Mouse (Mus musculus) heart, adult 2 months (tissue): Measurements from ENCODE around the gene Rit1. TPM values are rescaled to one million over a fixed set of nuclear protein-coding genes. Genes with fewer than 3 reads are reported as not detected.

Source experiments
- DNase-seq, 2 experiments: peaks; one replicate each; pipeline ENCODE4 v3.0.0; 2021
- H3K27ac ChIP-seq: fragments of 200-600 bp; 2 replicates; pipeline ENCODE4 v1.8.1; 2022
- H3K27me3 ChIP-seq: fragments of 200-500 bp; 2 replicates; pipeline ENCODE4 v1.6.1; 2012; ENCODE audit warnings: mild to moderate bottlenecking, low read length, inconsistent platforms, mixed read lengths; ENCODE audit not compliant: control insufficient read depth, insufficient read depth
- H3K36me3 ChIP-seq: fragments of 200-500 bp; 2 replicates; pipeline ENCODE4 v1.6.1; 2012; ENCODE audit warnings: low read length, inconsistent platforms; ENCODE audit not compliant: control insufficient read depth, insufficient read depth
- H3K4me1 ChIP-seq: fragments of 200-500 bp; 2 replicates; pipeline ENCODE4 v1.6.1; 2011; ENCODE audit warnings: low read length; ENCODE audit not compliant: control insufficient read depth, insufficient read depth
- H3K4me3 ChIP-seq: fragments of 200-600 bp; 2 replicates; pipeline ENCODE4 v1.8.1; 2022
- H3K79me2 ChIP-seq: fragments of 200-500 bp; replicated peaks from 2 replicates; pipeline ENCODE4 v1.6.1; 2012; ENCODE audit warnings: mild to moderate bottlenecking, inconsistent platforms, low read length, moderate library complexity, mixed read lengths; ENCODE audit not compliant: control insufficient read depth, insufficient read depth
- H3K9ac ChIP-seq: fragments of 200-500 bp; 2 replicates; pipeline ENCODE4 v1.6.1; 2012; ENCODE audit warnings: low read depth, mild to moderate bottlenecking, control low read depth, inconsistent platforms, low read length, mixed read lengths
- CTCF ChIP-seq: fragments of 200-600 bp; IDR thresholded peaks from 2 replicates; pipeline ENCODE4 v1.8.1; 2022; ENCODE audit warnings: antibody characterized with exemption, mild to moderate bottlenecking, moderate library complexity
- EP300 ChIP-seq: fragments of 200-500 bp; IDR thresholded peaks from 2 replicates; pipeline ENCODE4 v1.6.1; 2011; ENCODE audit warnings: low read depth, low read length, control low read depth; ENCODE audit not compliant: insufficient read depth
- POLR2A ChIP-seq: fragments of 200-500 bp; IDR thresholded peaks from 2 replicates; pipeline ENCODE4 v1.6.1; 2011; ENCODE audit warnings: mild to moderate bottlenecking, low read depth, low read length, control low read depth; ENCODE audit not compliant: insufficient read depth
- WGBS: fragments of 180-500 bp; shearing (Covaris S2); methylation state at CpG from one replicate; pipeline ENCODE4 v1.1.7; 2018; 5-methylcytosine and 5-hydroxymethylcytosine counted together
- intact Hi-C: fragments of 180-260 bp; cut with DNase I; formaldehyde crosslinking; loops from one replicate; pipeline ENCODE4 v1.15.1; 2025
- polyA plus RNA-seq: library from polyadenylated mRNA; depleted of rRNA; stranded (reverse); fragments of >200 nt; gene quantifications from 2 replicates; pipeline ENCODE4 v1.2.3, GENCODE M21; 2012
- total RNA-seq, 2 experiments: library from RNA; stranded (reverse); gene quantifications; 2 replicates each; pipeline ENCODE4 v1.2.3; 2021

The Rit1 gene
- total and polyA plus RNA-seq, 3 experiments = 57.0 to 98.3 (median 66.6) TPM

DNA sequence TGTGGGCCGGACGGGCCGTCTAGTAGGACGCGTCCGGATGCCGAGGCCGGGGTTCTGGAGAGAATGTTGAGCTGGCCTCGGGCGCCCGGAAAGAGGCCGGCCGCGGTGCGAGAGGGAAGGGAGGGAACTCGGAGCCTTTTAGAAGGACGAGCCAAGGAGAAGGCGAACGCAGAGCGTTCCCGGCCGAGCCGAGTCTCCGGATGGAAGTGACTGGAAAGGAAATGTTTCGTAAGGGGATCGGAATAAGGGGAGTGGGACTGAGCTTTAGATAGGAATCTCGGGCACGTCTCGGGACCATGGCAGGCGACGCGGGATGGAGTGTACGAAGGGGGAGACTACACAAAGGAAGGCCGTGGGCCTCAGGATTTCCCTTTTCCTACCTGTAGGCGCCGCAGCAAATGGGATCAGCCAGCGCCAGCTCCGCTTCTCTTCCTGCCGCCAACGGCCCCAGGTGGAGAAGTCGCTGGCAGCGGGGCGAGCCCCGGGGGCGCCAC lies 30.6 kb upstream of the Rit1 start:
- DNase-seq = no peak
- no peaks in the 10 kb centered on the region for H3K27me3 ChIP-seq
- WGBS = under 1% methylated on average over 45 of the region's 45 CpGs
- TF ChIP-seq POLR2A (no peak; the same call in 1 of the 2 replicates), EP300 (no peak), CTCF (peak; percentile 47)
- H3K36me3 ChIP-seq = peaks cover 21% of the 10 kb centered on the region
- intact Hi-C loops = loop anchor here (2.0 kb wide), 2 partner anchors 29 to 53 kb away; no protein-coding TSS in a partner anchor
- peaks cover 3% of the 10 kb centered on the region for H3K79me2 ChIP-seq
- peak overlapping the region; percentile 54 for H3K4me3 ChIP-seq
- H3K27ac ChIP-seq = peak overlapping the region; percentile 99
- H3K4me1 ChIP-seq = peaks cover 6% of the 10 kb centered on the region
- peak overlapping the region; percentile 95 for H3K9ac ChIP-seq

DNA sequence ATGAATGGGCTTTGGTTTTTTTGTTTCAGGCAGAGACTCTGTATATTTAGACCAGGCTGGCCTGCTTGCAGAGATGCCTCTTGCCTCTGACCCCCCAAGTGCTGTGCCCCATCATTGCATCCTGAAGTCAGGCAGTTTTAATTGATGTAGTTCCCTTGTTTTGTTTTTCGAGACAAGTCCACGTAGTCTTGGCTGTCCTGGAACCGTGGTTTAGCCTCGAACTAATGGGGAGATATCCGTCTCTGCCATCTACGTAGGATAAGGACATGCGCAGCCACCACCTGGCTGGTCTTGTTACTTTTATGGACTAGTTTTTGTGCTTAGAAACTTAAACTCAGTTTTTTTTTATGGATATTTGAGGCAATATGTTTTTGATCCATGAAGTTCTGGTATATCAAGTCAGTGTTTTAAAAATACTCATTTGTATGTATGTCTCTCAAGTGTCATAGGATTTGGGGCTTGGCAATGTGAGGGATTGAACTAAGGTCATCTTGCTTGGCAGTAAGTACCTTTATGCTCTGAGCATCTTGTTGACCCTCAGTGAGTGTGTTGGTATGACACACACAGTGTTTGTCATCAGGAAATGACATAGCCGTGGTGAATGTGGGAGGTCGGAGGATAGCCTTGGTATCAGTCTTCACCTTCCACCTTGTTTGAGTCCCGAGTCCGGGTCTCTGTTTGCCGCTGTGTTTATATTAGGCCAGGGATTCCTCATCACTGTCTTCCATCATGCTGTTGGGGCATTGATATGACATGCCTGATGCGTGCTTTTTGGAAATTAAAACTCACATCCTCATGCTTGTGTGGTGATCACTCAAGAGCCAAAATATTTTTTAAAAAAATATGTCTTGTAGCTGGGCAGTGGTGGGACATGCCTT lies 29.7 kb upstream of the Rit1 start:
- Histone ChIP-seq H3K4me1 (peaks cover 6% of the 10 kb centered on the region), H3K79me2 (peaks cover 3% of the 10 kb centered on the region), H3K4me3 (peak overlapping the region; percentile 54), H3K36me3 (peaks cover 22% of the 10 kb centered on the region), H3K9ac (peak overlapping the region; percentile 95), H3K27ac (peak overlapping the region; percentile 99), H3K27me3 (no peaks in the 10 kb centered on the region)
- no peak for TF ChIP-seq EP300
- no peak for TF ChIP-seq POLR2A
- no peak for TF ChIP-seq CTCF
- 7% methylated on average over 13 of the region's 13 CpGs for WGBS
- DNase-seq = no peak
- intact Hi-C loops = loop anchor here (2.0 kb wide), 2 partner anchors 28 to 52 kb away; no protein-coding TSS in a partner anchor

GRCm38 (mm10) chr3:88689079-88689478 lies 27.6 kb upstream of the Rit1 start:
- TF ChIP-seq CTCF (no peak), POLR2A (no peak), EP300 (no peak)

DNA sequence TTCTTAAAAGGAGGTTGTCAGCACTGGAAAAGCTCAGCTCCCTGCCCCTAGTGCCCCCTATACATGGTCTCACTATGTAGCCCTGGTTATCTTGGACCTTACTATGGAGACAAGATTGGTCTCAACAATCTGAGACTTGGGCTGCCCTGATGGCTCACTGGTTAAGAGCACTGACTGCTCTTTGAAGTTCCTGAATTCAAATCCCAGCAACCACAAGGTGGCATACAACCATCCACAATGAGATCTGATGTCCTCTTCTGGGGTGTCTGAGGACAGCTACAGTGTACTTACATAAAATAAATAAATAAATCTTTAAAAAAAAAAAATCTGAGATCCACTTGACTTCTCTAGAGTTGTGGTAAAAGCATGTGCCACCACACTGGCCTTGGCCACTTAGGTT lies 21.1 kb upstream of the Rit1 start:
- TF ChIP-seq CTCF (peak; percentile 42), POLR2A (no peak)
- Histone ChIP-seq H3K27ac (no peak overlapping the region), H3K4me3 (no peak overlapping the region), H3K9ac (no peak overlapping the region), H3K79me2 (no peaks in the 10 kb centered on the region), H3K36me3 (peaks cover 46% of the 10 kb centered on the region), H3K4me1 (0 out of 2 replicates have a peak, but pooled peaks cover 2% of the 10 kb centered on the region), H3K27me3 (no peaks in the 10 kb centered on the region)
- intact Hi-C loops = no loop called here
- DNase-seq = no peak

More at GRCm38 (mm10) chr3:88689079-88689478, 27.6 kb upstream of the Rit1 start:
- H3K27ac ChIP-seq = no peak overlapping the region
- H3K9ac ChIP-seq = no peak overlapping the region
- no peak overlapping the region for H3K4me3 ChIP-seq
- peaks cover 32% of the 10 kb centered on the region for H3K36me3 ChIP-seq
- H3K4me1 ChIP-seq = peaks cover 6% of the 10 kb centered on the region
- peaks cover 3% of the 10 kb centered on the region for H3K79me2 ChIP-seq
- intact Hi-C loops = no loop called here
- no peaks in the 10 kb centered on the region for H3K27me3 ChIP-seq
- WGBS = 63% methylated on average over 5 of the region's 5 CpGs
- DNase-seq = no peak

GRCm38 (mm10) chr3:88698051-88698450 lies 18.6 kb upstream of the Rit1 start:
- 100% methylated on average over 1 of the region's 1 CpGs for WGBS
- Histone ChIP-seq H3K9ac (no peak overlapping the region), H3K4me1 (0 out of 2 replicates have a peak, but pooled peaks cover 2% of the 10 kb centered on the region), H3K79me2 (no peaks in the 10 kb centered on the region), H3K36me3 (peaks cover 55% of the 10 kb centered on the region), H3K4me3 (no peak overlapping the region), H3K27ac (no peak overlapping the region), H3K27me3 (no peaks in the 10 kb centered on the region)
- intact Hi-C loops = no loop called here
- TF ChIP-seq CTCF (no peak), EP300 (no peak), POLR2A (no peak)
- DNase-seq = no peak

- H3K9ac ChIP-seq = no peak overlapping the region
- DNase-seq = no peak
- no peak for TF ChIP-seq POLR2A
- WGBS = 92% methylated on average over 6 of the region's 6 CpGs
- no peak overlapping the region for H3K4me3 ChIP-seq
- no peaks in the 10 kb centered on the region for H3K79me2 ChIP-seq
- H3K36me3 ChIP-seq = peaks cover 51% of the 10 kb centered on the region
- no peak overlapping the region for H3K27ac ChIP-seq
- H3K27me3 ChIP-seq = no peaks in the 10 kb centered on the region
- 0 out of 2 replicates have a peak, but pooled peaks cover 2% of the 10 kb centered on the region for H3K4me1 ChIP-seq
- intact Hi-C loops = no loop called here
Observed at GRCm38 (mm10) chr3:88698834-88699233, 17.8 kb upstream of the Rit1 start.
